Mouse (Mus musculus) thymus, postnatal 0 days (tissue): ENCODE data around the gene Zbtb20. TPM values are rescaled to one million over a fixed set of nuclear protein-coding genes. Genes with fewer than 3 reads are reported as not detected.

ENCODE experiments used
- DNase-seq: peaks from one replicate; pipeline ENCODE4 v3.0.0-alpha.2; 2015; ENCODE audit warnings: low spot score
- microRNA counts: library from miRNA; unstranded; fragments of <30 nt; microRNA quantifications from one replicate; lab custom pipeline; 2015
- microRNA-seq: library from miRNA; unstranded; fragments of <30 nt; microRNA quantifications from one replicate; pipeline ENCODE4, GENCODE M21; 2016; ENCODE audit warnings: borderline number of aligned reads
- polyA plus RNA-seq: library from polyadenylated mRNA; unstranded; fragments of >200 nt; fragmentation: Nextera tagmentation; extraction: Ambion mirVana; gene quantifications from 2 replicates; pipeline ENCODE4 v1.2.1, GENCODE M21; 2015

Gene Zbtb20
- polyA plus RNA-seq, 1 experiment from 2014 or later: 15.5 TPM

DNA sequence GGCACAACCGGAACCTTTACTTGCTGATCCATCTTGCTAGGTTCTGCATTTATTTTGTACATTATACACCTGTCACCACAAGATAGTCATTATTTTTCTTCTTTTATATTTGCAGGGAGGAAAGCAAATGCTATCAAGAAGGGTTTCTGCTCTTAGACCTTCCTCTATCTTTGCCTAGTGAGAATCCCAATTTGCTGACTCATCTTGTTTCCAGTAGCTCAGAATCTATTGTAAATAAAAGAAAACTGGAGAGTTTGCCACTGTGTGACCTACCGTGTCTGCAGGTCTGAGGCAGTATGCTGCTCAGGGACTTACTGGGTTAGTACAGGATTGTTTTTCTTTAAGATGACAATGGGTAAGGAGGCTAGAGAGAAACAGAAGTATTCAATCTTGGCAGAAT, 812.3 kb downstream of the Zbtb20 start:
- no peak for DNase-seq

- DNase-seq: peak; percentile 49
These were observed 814.6 kb downstream of the Zbtb20 start for GRCm38 (mm10) chr16:43690211-43690690.

DNA sequence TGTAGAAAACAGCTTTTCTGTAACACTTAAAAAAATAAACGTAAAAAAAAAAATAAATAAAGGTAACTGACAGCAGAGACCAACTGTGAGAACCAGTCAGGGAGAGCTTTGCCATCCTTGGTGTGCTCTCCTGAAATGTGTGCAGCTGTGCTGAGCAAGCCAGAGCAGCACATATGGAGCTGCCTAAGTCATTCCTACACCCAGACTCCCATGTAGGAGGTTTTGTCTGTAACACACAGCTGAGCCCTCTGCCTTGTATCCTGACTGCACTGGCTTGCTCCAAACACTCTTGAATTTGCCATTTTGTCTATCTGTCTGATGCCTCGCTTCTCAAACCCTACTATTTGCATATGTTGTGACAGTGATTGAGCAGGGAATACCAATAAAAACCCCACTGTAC, 815.2 kb downstream of the Zbtb20 start:
- DNase-seq: no peak

- no peak for DNase-seq
These were observed 816.1 kb downstream of the Zbtb20 start for GRCm38 (mm10) chr16:43691741-43692140.

MicroRNA genes within 50 kb of the gene (microRNA counts, 519-probe panel; counts per million panel counts)
- 473 counts per million, percentile 71 among the panel's probes with 10 or more counts for microRNA mmu-miR-568 (lab: Ali Mortazavi, UCI)

Small RNA genes lying within 50 kb of the gene (microRNA-seq; reads per million reads assigned to microRNA genes)
- gene Mir568: not detected
